ENCODE assay signal across 9 mouse cellular contexts in the genomic region with DNA sequence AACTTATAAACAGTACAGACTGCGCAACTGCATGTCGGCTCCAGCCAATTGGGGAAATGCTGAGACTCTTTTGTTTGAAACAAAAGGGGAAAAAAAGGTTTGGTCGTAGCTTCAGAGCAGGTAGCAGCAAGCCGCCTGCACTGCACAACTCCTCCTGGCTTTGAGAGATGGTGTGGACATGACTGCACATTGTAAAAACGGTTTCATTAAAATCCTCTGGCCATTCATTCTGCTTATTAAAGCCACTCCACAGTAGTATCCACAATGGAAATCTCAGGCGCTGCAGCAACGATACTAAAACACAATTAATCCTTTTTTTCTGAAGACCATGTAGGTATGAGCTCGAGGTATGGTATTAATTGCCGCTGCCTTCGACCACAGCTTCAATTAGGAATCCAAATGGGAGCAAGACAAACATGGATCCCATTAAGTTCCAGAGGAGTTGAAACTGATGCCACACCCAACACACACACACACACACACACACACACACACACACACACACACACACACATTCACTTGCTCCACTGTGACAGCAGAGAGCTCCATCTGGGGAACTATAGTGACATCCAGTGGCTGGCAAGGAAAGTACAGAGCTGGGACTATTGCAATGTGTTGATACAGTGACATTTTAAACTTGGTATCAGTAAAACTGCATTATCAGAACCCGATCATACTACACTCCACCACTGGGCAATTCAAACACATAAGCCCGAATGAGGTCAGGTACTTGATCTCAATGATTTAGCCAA.
DNase-seq lines count a peak whose midpoint lies in the region; ATAC-seq lines count a peak whose summit lies in the region.
"Had no signal": no experiment of that assay in that cellular context is flagged by ENCODE, and none has a peak within 500 bp of the region (broad histone marks: within the 10 kb centered on the region; RNA-seq: fewer than 3 reads in every experiment).

No protein-coding gene starts in this region.

- DNase-seq in kidney, adult 18-20 months = peak; percentile 24
- DNase-seq in kidney, adult 11 months = no peak
- peak; percentile 61 for DNase-seq in embryonic facial prominence, embryonic 10.5 days (ENCODE audit: low spot score)
- peak; percentile 48 to 63 for DNase-seq in left cerebral cortex, postnatal 10 days (ENCODE audit: extremely low spot score in 1 of 2, low spot score in 2 of 2)
- no peak for DNase-seq in B cell, adult 2 months
- DNase-seq: liver, embryonic 13.5 days had no signal

- no peaks in the 10 kb centered on the region for H3K27me3 ChIP-seq in embryonic facial prominence, embryonic 10.5 days (replicated peaks; ENCODE audit: low read depth, poor library complexity, severe bottlenecking)
- H3K27me3 ChIP-seq in hindbrain, embryonic 12.5 days = no peaks in the 10 kb centered on the region
- H3K27me3 ChIP-seq in midbrain, embryonic 13.5 days = no peaks in the 10 kb centered on the region
- H3K27me3 ChIP-seq in heart, embryonic 11.5 days (ENCODE audit: control insufficient read depth, insufficient read depth, low read length) = no peaks in the 10 kb centered on the region
- H3K27me3 ChIP-seq: liver, embryonic 13.5 days had no signal

- peaks cover 11% of the 10 kb centered on the region; the same call in 1 of the 2 replicates for H3K4me1 ChIP-seq in embryonic facial prominence, embryonic 10.5 days
- peaks cover 2% of the 10 kb centered on the region; the same call in 1 of the 2 replicates for H3K4me1 ChIP-seq in hindbrain, embryonic 12.5 days
- H3K4me1 ChIP-seq in midbrain, embryonic 13.5 days (replicated peaks) = no peaks in the 10 kb centered on the region
- no peaks in the 10 kb centered on the region for H3K4me1 ChIP-seq in heart, embryonic 11.5 days (ENCODE audit: control insufficient read depth, insufficient read depth, low read length)
- H3K4me1 ChIP-seq: liver, embryonic 13.5 days had no signal

- H3K9ac ChIP-seq in hindbrain, embryonic 12.5 days = no peak overlapping the region
- H3K9ac ChIP-seq in midbrain, embryonic 13.5 days (replicated peaks) = no peak overlapping the region
- H3K9ac ChIP-seq in heart, embryonic 11.5 days (ENCODE audit: low read depth, low read length) = no peak overlapping the region
- H3K9ac ChIP-seq: liver, embryonic 13.5 days had no signal

- no peaks in the 10 kb centered on the region for H3K36me3 ChIP-seq in embryonic facial prominence, embryonic 10.5 days (replicated peaks)
- no peaks in the 10 kb centered on the region for H3K36me3 ChIP-seq in hindbrain, embryonic 12.5 days
- H3K36me3 ChIP-seq in midbrain, embryonic 13.5 days = no peaks in the 10 kb centered on the region
- H3K36me3 ChIP-seq in heart, embryonic 11.5 days (ENCODE audit: control insufficient read depth, insufficient read depth, low read length) = no peaks in the 10 kb centered on the region
- H3K36me3 ChIP-seq: liver, embryonic 13.5 days had no signal

- intact Hi-C loops in left cerebral cortex, postnatal 10 days (cut with DNase I) = no loop called here

- no peak overlapping the region for H3K27ac ChIP-seq in embryonic facial prominence, embryonic 10.5 days (replicated peaks)
- no peak overlapping the region for H3K27ac ChIP-seq in hindbrain, embryonic 12.5 days
- H3K27ac ChIP-seq in midbrain, embryonic 13.5 days = no peak overlapping the region
- no peak overlapping the region for H3K27ac ChIP-seq in heart, embryonic 11.5 days (ENCODE audit: low read depth, low read length)
- H3K27ac ChIP-seq: liver, embryonic 13.5 days had no signal

- H3K4me3 ChIP-seq in embryonic facial prominence, embryonic 10.5 days = no peak overlapping the region
- no peak overlapping the region for H3K4me3 ChIP-seq in hindbrain, embryonic 12.5 days
- no peak overlapping the region for H3K4me3 ChIP-seq in midbrain, embryonic 13.5 days (replicated peaks)
- no peak overlapping the region for H3K4me3 ChIP-seq in heart, embryonic 11.5 days (ENCODE audit: low read depth, low read length)
- H3K4me3 ChIP-seq: liver, embryonic 13.5 days had no signal

- H3K9me3 ChIP-seq in embryonic facial prominence, embryonic 10.5 days = no peaks in the 10 kb centered on the region
- no peaks in the 10 kb centered on the region for H3K9me3 ChIP-seq in hindbrain, embryonic 12.5 days (replicated peaks)
- no peaks in the 10 kb centered on the region for H3K9me3 ChIP-seq in midbrain, embryonic 13.5 days
- H3K9me3 ChIP-seq in heart, embryonic 11.5 days (replicated peaks; ENCODE audit: control insufficient read depth, low read length) = no peaks in the 10 kb centered on the region
- H3K9me3 ChIP-seq: liver, embryonic 13.5 days had no signal

- peak; percentile 63 for ATAC-seq in hindbrain, embryonic 12.5 days (ENCODE audit: low FRiP score)
- peak; percentile 79 for ATAC-seq in midbrain, embryonic 13.5 days
- no peak for ATAC-seq in heart, embryonic 11.5 days (replicated peaks; ENCODE audit: insufficient number of reproducible peaks, low FRiP score, low TSS enrichment)

- H3K4me2 ChIP-seq in hindbrain, embryonic 12.5 days (replicated peaks) = no peak overlapping the region
- H3K4me2 ChIP-seq in midbrain, embryonic 13.5 days (replicated peaks) = no peak overlapping the region
- no peak overlapping the region for H3K4me2 ChIP-seq in heart, embryonic 11.5 days
- H3K4me2 ChIP-seq: liver, embryonic 13.5 days had no signal

- 72% methylated on average over 12 of the region's 12 CpGs for WGBS in embryonic facial prominence, embryonic 10.5 days
- WGBS in hindbrain, embryonic 12.5 days = 81% methylated on average over 12 of the region's 12 CpGs
- WGBS in midbrain, embryonic 13.5 days = 79% methylated on average over 12 of the region's 12 CpGs
- WGBS in heart, embryonic 11.5 days (ENCODE audit: insufficient replicate concordance) = 76% methylated on average over 12 of the region's 12 CpGs

Comparison
In these comparisons a context has a peak if more than half of its experiments do, and no peak if none do; other contexts are left out.
1. DNase-seq: peak in kidney, adult 18-20 months (single experiment), embryonic facial prominence, embryonic 10.5 days (single experiment) and left cerebral cortex, postnatal 10 days (2 of 2); none in kidney, adult 11 months (single experiment) and B cell, adult 2 months (0 of 2).